Mouse (Mus musculus) liver, embryonic 14.5 days (tissue): ENCODE data around the gene Tff1.

Experiments used
- CTCF ChIP-seq: IDR thresholded peaks from 2 replicates; pipeline ENCODE4 v1.5.1; 2016; ENCODE audit warnings: antibody characterized with exemption, low read depth, control low read depth
- EP300 ChIP-seq: IDR thresholded peaks from 2 replicates; pipeline ENCODE4 v1.6.1; 2016; ENCODE audit warnings: antibody characterized with exemption, low read depth

GRCm38 (mm10) chr17:31142116-31142515, 23.0 kb downstream of the Tff1 start:
- TF ChIP-seq CTCF: no peak
- TF ChIP-seq EP300: no peak
